Mouse (Mus musculus) v-Abl transformed pro-B cells (cell line): Measurements from ENCODE around the gene Olfr806.

ENCODE experiments used
- in situ Hi-C, 2 experiments: fragments of 400-800 bp; cut with MboI; formaldehyde crosslinking; loops; one replicate each; pipeline ENCODE4 v1.15.1; 2025; ENCODE audit not compliant: unreplicated experiment in 2 of 2

Gene Olfr806

DNA sequence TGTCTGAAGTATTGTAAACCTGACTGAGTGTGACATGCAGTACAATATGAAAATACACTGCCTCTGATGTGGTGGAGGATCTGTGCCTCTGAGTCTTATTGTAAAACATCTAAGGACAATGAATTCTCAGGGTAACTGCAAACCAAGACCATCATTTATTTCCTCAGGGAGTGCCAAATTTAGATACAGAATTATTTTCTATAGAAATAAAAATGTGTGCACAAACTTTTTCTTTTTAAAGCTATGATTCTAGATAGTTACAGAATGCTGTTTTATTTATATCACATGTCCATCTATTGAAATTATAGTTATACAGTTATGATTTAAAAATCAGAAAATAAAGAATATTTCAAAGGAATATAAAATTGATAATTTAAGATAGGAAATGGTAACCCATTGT lies at the start of gene Olfr806:
Olfr806 (minus strand) TSS at position 101 of the 400 bp plus-strand sequence.
- in situ Hi-C loops: no loop called here

GRCm38 (mm10) chr10:129778123-129778522 lies 36.4 kb upstream of the Olfr806 start:
- in situ Hi-C loops: no loop called here

DNA sequence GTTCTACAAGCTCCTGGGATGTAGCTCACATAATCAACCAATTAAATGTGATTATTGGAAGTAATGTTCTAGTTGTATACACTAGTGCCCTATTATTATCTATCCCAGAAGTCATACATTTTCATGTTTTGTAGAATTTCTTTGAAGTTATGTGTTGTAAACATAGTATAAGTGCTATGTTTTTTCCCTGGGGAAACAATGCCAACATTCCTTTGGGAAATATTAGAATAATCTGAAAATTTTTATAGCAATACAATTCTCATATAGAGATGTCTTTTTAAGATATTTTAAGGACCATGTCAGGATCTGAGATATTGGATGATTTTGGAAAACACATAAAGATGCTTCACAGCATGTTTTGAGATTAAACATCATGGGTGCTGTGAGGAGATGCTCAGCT lies 32.6 kb upstream of the Olfr806 start, which contains the start of gene Olfr809:
Olfr809 (plus strand) TSS at position 301 of the 400 bp plus-strand sequence.
- in situ Hi-C loops: no loop called here

DNA sequence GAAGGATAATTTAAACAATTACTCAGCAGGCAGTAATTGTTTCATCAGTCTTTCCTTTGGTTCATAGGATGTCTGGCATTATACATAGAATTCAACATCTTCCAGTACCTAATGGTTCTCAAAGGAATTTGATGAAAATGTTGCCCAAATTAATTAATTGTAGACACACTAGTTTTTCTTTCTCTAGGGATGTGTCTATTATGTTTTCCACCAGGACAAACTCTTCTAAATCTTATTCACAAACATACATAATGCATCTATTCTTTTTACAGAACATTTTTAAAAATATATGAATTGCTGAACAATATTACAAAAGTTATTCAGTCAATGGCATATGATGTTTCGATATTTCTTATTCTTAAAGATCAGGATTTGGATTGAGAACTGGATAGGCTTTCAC lies 23.5 kb upstream of the Olfr806 start, which contains the start of gene Olfr808:
Olfr808 (plus strand) TSS at position 301 of the 400 bp plus-strand sequence.
- in situ Hi-C loops: no loop called here

DNA sequence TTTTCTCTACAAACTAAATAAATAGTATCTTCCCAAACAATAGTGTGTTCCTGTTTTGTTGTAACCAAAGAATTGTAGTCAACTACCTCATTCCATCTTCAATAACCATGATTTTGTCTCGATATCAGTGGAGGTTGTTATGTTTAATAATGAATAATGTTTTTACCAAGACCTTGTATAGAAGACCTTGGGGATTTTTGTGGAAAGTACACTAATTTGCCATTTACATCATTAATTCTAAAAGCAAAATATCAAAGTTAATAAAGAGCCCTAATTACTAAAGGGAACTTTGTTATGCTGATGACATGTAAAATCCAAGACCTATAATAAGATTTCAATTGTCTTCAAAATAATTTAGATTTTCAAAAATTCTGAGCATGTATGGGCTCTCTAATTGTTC lies 16.0 kb upstream of the Olfr806 start, which contains the start of gene Olfr807:
Olfr807 (minus strand) TSS at position 101 of the 400 bp plus-strand sequence.
- in situ Hi-C loops: no loop called here

DNA sequence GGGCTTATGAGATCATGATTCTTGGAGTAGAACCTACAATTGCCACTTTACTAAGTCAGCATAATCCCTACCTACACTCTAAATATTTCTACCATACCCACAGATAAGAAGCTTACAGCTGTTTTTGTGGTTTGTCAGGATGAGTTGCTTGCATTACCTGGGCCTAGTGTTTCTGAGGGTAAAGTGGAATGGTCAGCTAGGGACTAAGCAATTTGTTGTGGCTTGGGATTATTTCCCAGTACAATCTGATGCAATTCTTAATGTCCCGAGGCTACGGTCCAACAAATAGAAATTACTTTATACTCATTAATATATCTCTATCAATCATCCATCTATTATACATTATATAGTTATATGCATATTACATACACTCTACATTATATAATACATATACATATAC lies 12.4 kb downstream of the Olfr806 start, which contains the start of gene Olfr805:
Olfr805 (minus strand) TSS at position 101 of the 400 bp plus-strand sequence.
- in situ Hi-C loops: no loop called here

DNA sequence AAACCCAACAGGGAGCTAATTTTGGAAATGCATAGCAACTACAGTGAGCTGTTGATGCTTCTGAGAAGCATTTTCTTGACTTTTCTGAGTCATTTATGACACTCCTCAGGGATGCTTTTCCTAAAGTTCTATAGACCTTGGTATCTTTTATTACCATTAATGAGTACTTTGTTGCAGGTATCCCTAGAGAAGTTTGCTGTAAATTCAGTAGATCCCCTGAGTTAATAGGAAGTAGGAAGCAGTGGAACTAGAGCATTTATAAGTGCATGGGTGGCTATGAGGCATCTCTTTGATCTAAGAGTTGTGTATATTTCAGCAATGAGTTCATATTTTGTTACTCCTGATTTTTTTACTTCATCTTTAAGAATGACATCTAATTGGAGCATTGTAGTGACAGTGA lies 38.8 kb downstream of the Olfr806 start, which contains the start of gene Olfr804:
Olfr804 (plus strand) TSS at position 301 of the 400 bp plus-strand sequence.
- in situ Hi-C loops: no loop called here

GRCm38 (mm10) chr10:129694186-129694585 lies 47.5 kb downstream of the Olfr806 start, which contains the start of gene Olfr803:
TSS of gene Olfr803 (minus strand) at chr10:129694286.
- in situ Hi-C loops: no loop called here

DNA sequence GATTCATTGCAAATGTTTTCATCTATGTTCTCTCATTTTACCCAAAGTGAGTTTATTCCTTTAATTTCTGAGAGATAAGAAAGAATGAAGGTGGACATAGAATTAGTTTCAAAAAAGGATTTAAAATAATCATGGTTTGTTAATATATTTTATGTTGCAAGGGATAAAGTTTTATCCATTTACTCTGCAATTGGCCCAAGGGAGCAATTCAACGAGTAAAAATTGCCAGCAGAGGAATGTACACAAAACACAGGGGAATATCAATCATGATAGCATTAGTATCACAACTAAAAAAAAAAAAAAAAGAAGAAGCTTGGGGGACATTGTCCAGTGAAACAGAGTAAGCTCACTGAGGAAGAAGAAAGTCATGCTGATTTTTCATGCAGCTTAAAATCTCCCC lies 53.7 kb downstream of the Olfr806 start, which contains the start of gene Olfr802:
Olfr802 (minus strand) TSS at position 101 of the 400 bp plus-strand sequence.
- in situ Hi-C loops: no loop called here
